Mouse (Mus musculus): Measurements from ENCODE around the gene Map4k4. TPM values are rescaled to one million over a fixed set of nuclear protein-coding genes. Genes with fewer than 3 reads are reported as not detected.

Map4k4 gene
- total RNA-seq, 2 experiments from 2014 or later, result 238 to 240 TPM

Other genes with a start within 250 kb of the Map4k4 start
- 10 to 100 TPM; 51.6 to 54.2 TPM for gene Creg2, start 249.4 kb upstream of the Map4k4 start, total RNA-seq (2021)
- gene Rfx8, start 179.9 kb upstream of the Map4k4 start, total RNA-seq (2021), result under 1 TPM in 1 of 2 experiments, not detected in 1; 0.31 TPM
- gene Gm3646, start 95.6 kb upstream of the Map4k4 start, total RNA-seq (2021), result not detected
- under 1 TPM; 0.34 to 0.60 TPM for gene Il1r2, start 173.2 kb downstream of the Map4k4 start, total RNA-seq (2021)